Mouse (Mus musculus): ENCODE measurements around the gene H2-Q4. TPM values are rescaled to one million over a fixed set of nuclear protein-coding genes. Genes with fewer than 3 reads are reported as not detected.
"Not testable (repeated sequence)": the region's sequence is repeated elsewhere in the genome, so short reads cannot be mapped to it uniquely, and the experiment has no call there.

H2-Q4 gene
- total and polyA plus RNA-seq, 2 experiments from 2014 or later, result 1.0 to 1.4 TPM

GRCm38 (mm10) chr17:35423131-35423810, 43.9 kb downstream of the H2-Q4 start:
- not testable (repeated sequence) for H3K4me1 ChIP-seq (ENCODE audit: insufficient read depth, low read length); H3K27me3 ChIP-seq (ENCODE audit: insufficient read depth, low read length); H3K36me3 ChIP-seq (ENCODE audit: insufficient read depth, low read length); H3K4me3 ChIP-seq (ENCODE audit: low read depth, low read length); H3K27ac ChIP-seq (ENCODE audit: low read depth, low read length); ATAC-seq (ENCODE audit: low FRiP score); H3K4me2 ChIP-seq (ENCODE audit: low read depth, low read length, poor library complexity, severe bottlenecking); H3K9me3 ChIP-seq (ENCODE audit: low read length); DNase-seq (ENCODE audit: low spot score); H3K9ac ChIP-seq (replicated peaks; ENCODE audit: low read length, poor library complexity, severe bottlenecking)
- WGBS, result 77% methylated on average over 3 of the region's 3 CpGs

GRCm38 (mm10) chr17:35424106-35424505, 44.7 kb downstream of the H2-Q4 start:
- not testable (repeated sequence) for ATAC-seq (ENCODE audit: low FRiP score); H3K27me3 ChIP-seq (ENCODE audit: insufficient read depth, low read length); H3K9ac ChIP-seq (replicated peaks; ENCODE audit: low read length, poor library complexity, severe bottlenecking); H3K4me1 ChIP-seq (ENCODE audit: insufficient read depth, low read length); H3K4me3 ChIP-seq (ENCODE audit: low read depth, low read length); H3K4me2 ChIP-seq (ENCODE audit: low read depth, low read length, poor library complexity, severe bottlenecking); DNase-seq (ENCODE audit: low spot score); H3K27ac ChIP-seq (ENCODE audit: low read depth, low read length); H3K36me3 ChIP-seq (ENCODE audit: insufficient read depth, low read length); H3K9me3 ChIP-seq (ENCODE audit: low read length)
- 83% methylated on average over 3 of the region's 3 CpGs for WGBS

- H3K4me2 ChIP-seq (ENCODE audit: low read depth, low read length, poor library complexity, severe bottlenecking), result peak within 1 kb of the TSS; percentile 51
- ATAC-seq (ENCODE audit: low FRiP score), result peak; percentile 82
- H3K27me3 ChIP-seq (ENCODE audit: insufficient read depth, low read length); H3K9ac ChIP-seq (replicated peaks; ENCODE audit: low read length, poor library complexity, severe bottlenecking); H3K36me3 ChIP-seq (ENCODE audit: insufficient read depth, low read length); H3K4me1 ChIP-seq (ENCODE audit: insufficient read depth, low read length); H3K9me3 ChIP-seq (ENCODE audit: low read length); H3K27ac ChIP-seq (ENCODE audit: low read depth, low read length): not testable (repeated sequence)
- WGBS, result under 1% methylated on average over 51 of the region's 66 CpGs
- peak within 1 kb of the TSS; percentile 37 for H3K4me3 ChIP-seq (ENCODE audit: low read depth, low read length)
- peak; percentile 65 for DNase-seq (ENCODE audit: low spot score)
Observed at GRCm38 (mm10) chr17:35424624-35425416, 45.4 kb downstream of the H2-Q4 start, which contains the start of gene H2-Q6. TSS of gene H2-Q6 (plus strand) at chr17:35424850.

GRCm38 (mm10) chr17:35425474-35425873, 46.1 kb downstream of the H2-Q4 start:
- H3K4me1 ChIP-seq (ENCODE audit: insufficient read depth, low read length); H3K27ac ChIP-seq (ENCODE audit: low read depth, low read length); DNase-seq (ENCODE audit: low spot score); H3K9me3 ChIP-seq (ENCODE audit: low read length); H3K27me3 ChIP-seq (ENCODE audit: insufficient read depth, low read length); H3K9ac ChIP-seq (replicated peaks; ENCODE audit: low read length, poor library complexity, severe bottlenecking); H3K36me3 ChIP-seq (ENCODE audit: insufficient read depth, low read length): not testable (repeated sequence)
- H3K4me2 ChIP-seq (ENCODE audit: low read depth, low read length, poor library complexity, severe bottlenecking), result peak overlapping the region; percentile 51
- ATAC-seq (ENCODE audit: low FRiP score), result peak; percentile 44; the same call in 1 of the 2 replicates
- WGBS, result 12% methylated on average over 28 of the region's 28 CpGs
- TF ChIP-seq CTCF (IDR thresholded peaks at IDR 0.05), result 0 out of 2 replicates have a peak, but pooled peaks have one; percentile 15
- H3K4me3 ChIP-seq (ENCODE audit: low read depth, low read length), result peak overlapping the region; percentile 37

- not testable (repeated sequence) for DNase-seq (ENCODE audit: low spot score); H3K4me3 ChIP-seq (ENCODE audit: low read depth, low read length); H3K27ac ChIP-seq (ENCODE audit: low read depth, low read length); H3K9me3 ChIP-seq (ENCODE audit: low read length); H3K9ac ChIP-seq (replicated peaks; ENCODE audit: low read length, poor library complexity, severe bottlenecking); ATAC-seq (ENCODE audit: low FRiP score); H3K4me2 ChIP-seq (ENCODE audit: low read depth, low read length, poor library complexity, severe bottlenecking); H3K36me3 ChIP-seq (ENCODE audit: insufficient read depth, low read length); H3K27me3 ChIP-seq (ENCODE audit: insufficient read depth, low read length); H3K4me1 ChIP-seq (ENCODE audit: insufficient read depth, low read length)
- WGBS, result 87% methylated on average over 6 of the region's 6 CpGs
Observed at GRCm38 (mm10) chr17:35428883-35429282, 49.5 kb downstream of the H2-Q4 start.

- not testable (repeated sequence) for H3K9me3 ChIP-seq (ENCODE audit: low read length); H3K27me3 ChIP-seq (ENCODE audit: insufficient read depth, low read length); H3K4me3 ChIP-seq (ENCODE audit: low read depth, low read length); H3K4me1 ChIP-seq (ENCODE audit: insufficient read depth, low read length); H3K36me3 ChIP-seq (ENCODE audit: insufficient read depth, low read length); H3K27ac ChIP-seq (ENCODE audit: low read depth, low read length); H3K9ac ChIP-seq (replicated peaks; ENCODE audit: low read length, poor library complexity, severe bottlenecking); DNase-seq (ENCODE audit: low spot score); ATAC-seq (ENCODE audit: low FRiP score); H3K4me2 ChIP-seq (ENCODE audit: low read depth, low read length, poor library complexity, severe bottlenecking)
- 85% methylated on average over 6 of the region's 6 CpGs for WGBS
Observed at GRCm38 (mm10) chr17:35430671-35431070, 51.3 kb downstream of the H2-Q4 start.

GRCm38 (mm10) chr17:35432167-35432566, 52.8 kb downstream of the H2-Q4 start:
- not testable (repeated sequence) for H3K36me3 ChIP-seq (ENCODE audit: insufficient read depth, low read length); H3K27me3 ChIP-seq (ENCODE audit: insufficient read depth, low read length); H3K4me3 ChIP-seq (ENCODE audit: low read depth, low read length); H3K4me1 ChIP-seq (ENCODE audit: insufficient read depth, low read length); DNase-seq (ENCODE audit: low spot score); H3K9ac ChIP-seq (replicated peaks; ENCODE audit: low read length, poor library complexity, severe bottlenecking); H3K9me3 ChIP-seq (ENCODE audit: low read length); H3K27ac ChIP-seq (ENCODE audit: low read depth, low read length); H3K4me2 ChIP-seq (ENCODE audit: low read depth, low read length, poor library complexity, severe bottlenecking)
- ATAC-seq (ENCODE audit: low FRiP score), result peak; percentile 24; the same call in 1 of the 2 replicates
- WGBS, result 80% methylated on average over 3 of the region's 3 CpGs
